Mouse (Mus musculus): ENCODE measurements at regions not wholly inside any gene's neighbourhood (a gene's known extent, or its start where the extent isn't known, plus 50 kb on each side); places are given as distances from the start of the nearest gene placed in this dataset.

GRCm38 (mm10) chr5:12219424-12220107, 163.6 kb upstream of the Sema3d start:
- no peak for DNase-seq (ENCODE audit: low spot score in 2 of 2)

GRCm38 (mm10) chr5:12222622-12223021, 160.6 kb upstream of the Sema3d start:
- DNase-seq (ENCODE audit: low spot score in 2 of 2) = no peak

DNA sequence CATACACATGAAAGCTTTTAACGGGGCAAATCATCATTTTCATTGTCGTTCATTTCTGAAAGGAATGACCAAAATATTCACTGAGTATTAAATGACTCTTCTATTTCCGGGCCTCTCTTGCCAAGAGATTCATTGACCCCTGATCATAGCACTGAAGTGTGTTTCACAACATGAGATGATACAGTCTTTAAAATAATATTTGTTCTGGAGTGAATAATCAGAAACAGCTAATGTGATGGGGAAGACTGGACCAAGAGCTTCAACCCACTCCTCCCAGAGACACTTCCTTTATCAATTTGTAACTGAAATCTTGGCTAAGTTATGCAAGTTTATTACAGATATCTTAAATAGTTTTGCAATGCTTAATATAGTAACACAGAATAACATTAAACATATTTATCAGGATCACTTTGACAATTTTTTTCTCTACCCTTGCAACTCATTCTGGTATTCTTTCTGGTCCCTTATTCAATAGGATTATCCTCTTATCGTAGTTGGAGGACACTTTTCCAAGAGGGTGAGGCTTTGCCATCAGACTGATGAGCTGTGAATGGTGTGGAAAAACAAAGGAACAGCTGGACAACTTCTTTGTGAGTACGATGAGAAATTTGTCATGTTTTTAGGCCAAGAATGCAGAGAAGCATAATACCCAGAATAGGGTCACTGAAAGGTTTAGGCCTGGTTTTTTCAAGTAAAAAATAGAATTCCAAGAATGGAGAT, 149.6 kb upstream of the Sema3d start:
- DNase-seq (ENCODE audit: low spot score in 2 of 2) = no peak

DNA sequence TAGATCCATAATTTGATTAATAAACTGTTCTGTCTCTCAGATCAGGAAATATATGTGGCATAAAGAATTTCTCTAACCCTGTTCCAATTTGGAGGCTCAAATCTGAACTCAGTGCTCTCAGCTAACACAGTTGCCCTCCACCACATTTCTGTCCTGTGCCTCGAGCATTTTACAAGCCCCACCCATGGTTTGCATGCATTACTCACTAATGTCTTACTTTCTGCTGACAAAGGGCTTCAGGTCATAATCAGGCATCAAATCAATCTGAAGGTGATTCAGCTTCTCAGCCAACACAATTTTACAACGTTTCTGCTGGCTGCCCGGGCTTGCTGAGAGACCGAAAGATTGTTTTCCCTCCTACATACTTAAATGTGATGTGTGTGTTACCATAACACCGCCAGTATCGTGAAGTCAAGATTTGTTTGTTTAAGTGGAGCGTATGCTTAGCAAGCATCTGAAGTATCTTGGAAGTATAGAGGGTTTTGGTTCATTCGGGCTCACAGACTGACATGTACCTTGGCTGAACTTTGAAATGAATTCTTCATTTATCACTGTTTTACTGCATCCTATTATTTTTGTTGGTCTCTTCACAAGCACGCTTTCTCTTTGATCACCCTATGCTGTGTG, 139.9 kb upstream of the Sema3d start:
- no peak for DNase-seq (ENCODE audit: low spot score in 2 of 2)

GRCm38 (mm10) chr5:12293685-12294084, 89.5 kb upstream of the Sema3d start:
- DNase-seq (ENCODE audit: low spot score in 2 of 2) = no peak

- no peak for DNase-seq (ENCODE audit: low spot score in 2 of 2)
These were observed 85.9 kb upstream of the Sema3d start for GRCm38 (mm10) chr5:12297331-12297730.

GRCm38 (mm10) chr5:12301833-12302808, 81.1 kb upstream of the Sema3d start:
- no peak for DNase-seq (ENCODE audit: low spot score in 2 of 2)

DNA sequence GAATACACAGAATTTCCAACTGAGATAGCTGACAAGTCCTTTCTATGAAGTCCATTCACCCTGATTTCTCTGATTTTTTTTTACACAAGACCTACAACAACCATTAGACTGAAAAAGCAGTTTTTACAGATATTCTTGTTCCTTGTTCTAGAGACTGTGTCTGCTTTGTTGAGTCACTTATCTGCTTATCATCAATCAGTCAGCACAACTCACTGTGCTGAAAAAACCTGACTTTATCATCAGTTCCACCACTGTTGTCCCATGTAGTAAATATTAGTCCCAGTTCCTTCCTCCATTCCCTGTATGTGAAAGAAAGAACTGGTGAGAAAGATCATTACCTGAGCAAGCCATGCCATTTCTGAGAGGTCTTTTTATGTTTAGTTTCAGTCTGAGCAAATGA, 73.8 kb upstream of the Sema3d start:
- DNase-seq (ENCODE audit: low spot score in 2 of 2) = no peak

GRCm38 (mm10) chr5:12332648-12333305, 50.4 kb upstream of the Sema3d start:
- DNase-seq (ENCODE audit: low spot score in 2 of 2) = no peak
